Mouse (Mus musculus): ENCODE measurements around the gene Dst.

DNA sequence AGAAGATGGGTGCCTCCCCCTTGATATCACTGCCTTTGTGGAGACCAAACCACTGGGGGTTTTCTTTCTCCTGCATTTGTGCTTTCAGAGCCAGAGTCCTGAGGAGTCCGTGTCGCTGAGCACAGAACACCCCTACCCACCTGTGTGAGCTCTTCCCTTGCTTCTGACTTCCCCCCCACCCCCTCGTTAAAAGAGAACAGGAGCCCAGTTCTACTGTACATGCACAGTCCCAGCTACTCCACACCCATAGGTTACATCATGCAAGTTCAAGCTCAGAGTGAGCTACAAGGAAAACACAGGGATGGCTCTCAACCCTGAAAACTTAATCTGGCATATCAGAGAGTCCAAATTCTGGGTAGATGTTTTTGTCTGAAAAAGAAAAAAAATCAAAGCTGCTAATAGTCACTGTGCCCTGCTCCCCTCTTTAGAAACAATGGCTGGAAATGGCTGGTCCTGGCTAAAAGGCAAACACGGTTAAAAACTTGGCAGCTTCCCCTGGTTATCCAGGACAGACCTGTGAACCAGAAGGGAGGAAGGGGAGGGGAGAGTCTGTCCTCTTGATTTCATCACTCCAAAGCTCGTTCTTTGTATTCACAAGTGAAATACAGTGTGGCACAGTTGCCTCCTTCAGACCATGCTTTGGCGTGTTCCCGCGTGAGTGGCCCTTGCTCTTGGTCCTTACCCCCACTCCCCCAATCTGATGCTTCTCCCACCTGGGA lies 402.7 kb downstream of the Dst start:
- TF ChIP-seq CTCF (IDR thresholded peaks at IDR 0.05; ENCODE audit: insufficient read depth, low read depth, low read length) (no peak), POLR2A (IDR thresholded peaks at IDR 0.05; ENCODE audit: insufficient read depth, low read depth, low read length) (no peak)
